Comparison of ENCODE assay signal across 16 mouse cellular contexts in the genomic region with DNA sequence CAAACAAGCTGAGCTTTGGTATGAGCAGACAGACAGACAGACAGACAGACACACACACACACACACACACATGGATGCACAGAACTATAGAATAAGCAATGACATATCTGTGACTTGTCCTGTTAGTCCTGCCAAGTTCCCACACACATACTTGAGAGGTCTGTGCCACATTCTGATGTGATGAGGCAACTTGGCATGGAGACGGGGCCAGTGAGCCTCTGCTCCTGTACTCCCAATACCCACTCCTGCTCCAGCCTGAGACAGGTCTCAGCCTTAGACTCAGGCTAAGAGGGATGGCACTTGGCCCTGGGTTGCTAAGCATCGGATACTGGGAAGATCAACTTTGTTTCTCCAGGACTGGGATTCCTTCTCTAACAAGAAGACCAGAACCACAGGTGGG. TPM values are rescaled to one million over a fixed set of nuclear protein-coding genes. Genes with fewer than 3 reads are reported as not detected.
A peak's percentile ranks its signal among the peaks of the same experiment; 100 is the strongest.
DNase-seq lines count a peak whose midpoint lies in the region; ATAC-seq and TF ChIP-seq lines count a peak whose summit lies in the region.
"Had no signal": no experiment of that assay in that cellular context is flagged by ENCODE, and none has a peak within 500 bp of the region (broad histone marks: within the 10 kb centered on the region; RNA-seq: fewer than 3 reads in every experiment).

No protein-coding gene starts in this region.

- H3K36me3 ChIP-seq in liver, embryonic 12.5 days, result peaks cover 9% of the 10 kb centered on the region
- no peaks in the 10 kb centered on the region; the same call in 1 of the 2 replicates for H3K36me3 ChIP-seq in liver, embryonic 11.5 days (ENCODE audit: control insufficient read depth, insufficient read depth, low read length)

- ATAC-seq in liver, embryonic 12.5 days, result no peak
- no peak for ATAC-seq in liver, embryonic 11.5 days (replicated peaks; ENCODE audit: low FRiP score)

- no peak overlapping the region for H3K4me2 ChIP-seq in liver, embryonic 12.5 days
- H3K4me2 ChIP-seq in liver, embryonic 11.5 days, result no peak overlapping the region
- H3K4me2 ChIP-seq: embryonic facial prominence, embryonic 13.5 days; limb, embryonic 12.5 days; neural tube, embryonic 15.5 days had no signal

- no peaks in the 10 kb centered on the region for H3K27me3 ChIP-seq in liver, embryonic 12.5 days (replicated peaks)
- no peaks in the 10 kb centered on the region for H3K27me3 ChIP-seq in liver, embryonic 11.5 days (replicated peaks; ENCODE audit: control insufficient read depth, insufficient read depth, low read length)
- H3K27me3 ChIP-seq: embryonic facial prominence, embryonic 13.5 days; limb, embryonic 12.5 days; neural tube, embryonic 15.5 days had no signal

- intact Hi-C loops in gastrocnemius, adult 2 months (cut with DNase I), result no loop called here
- intact Hi-C loops in gastrocnemius, postnatal 36 days (cut with DNase I), result no loop called here

- DNase-seq in gastrocnemius, adult 2 months, result no peak
- DNase-seq in gastrocnemius, postnatal 36 days, result no peak
- DNase-seq in liver, embryonic 11.5 days (ENCODE audit: low spot score), result no peak
- DNase-seq in brain, embryonic 14.5 days (ENCODE audit: low read depth), result peak; percentile 56
- peak; percentile 19 for DNase-seq in lung, postnatal 14 days
- no peak for DNase-seq in cerebellum, adult 8-10 months
- no peak for DNase-seq in cerebellum, postnatal 14 days
- DNase-seq: cerebellum, postnatal 25 days; kidney, adult 18-20 months; right cerebral cortex, postnatal 25 days; thymus, postnatal 36 days had no signal

- TF ChIP-seq POLR2A in brain, embryonic 14.5 days (IDR thresholded peaks at IDR 0.05; ENCODE audit: borderline replicate concordance, extremely low read depth, insufficient read depth, insufficient read length, poor library complexity, severe bottlenecking), result no peak

- H3K27ac ChIP-seq in gastrocnemius, adult 2 months, result 0 out of 2 replicates have a peak overlapping the region, but pooled peaks have one; percentile 5
- H3K27ac ChIP-seq in liver, embryonic 12.5 days, result 0 out of 2 replicates have a peak overlapping the region, but pooled peaks have one; percentile 5
- no peak overlapping the region for H3K27ac ChIP-seq in liver, embryonic 11.5 days (ENCODE audit: low read depth, low read length)
- H3K27ac ChIP-seq: heart, adult 2 months; neural tube, embryonic 15.5 days had no signal

- 73% methylated on average over 2 of the region's 2 CpGs for WGBS in liver, embryonic 12.5 days (ENCODE audit: insufficient replicate concordance)
- 71% methylated on average over 2 of the region's 2 CpGs for WGBS in liver, embryonic 11.5 days

- peaks cover 7% of the 10 kb centered on the region; the same call in 1 of the 2 replicates for H3K4me1 ChIP-seq in liver, embryonic 12.5 days
- 0 out of 2 replicates have a peak, but pooled peaks cover 5% of the 10 kb centered on the region for H3K4me1 ChIP-seq in liver, embryonic 11.5 days (replicated peaks; ENCODE audit: control insufficient read depth, insufficient read depth, low read length)

- no peak overlapping the region for H3K4me3 ChIP-seq in gastrocnemius, adult 2 months
- no peak overlapping the region for H3K4me3 ChIP-seq in liver, embryonic 12.5 days
- H3K4me3 ChIP-seq in liver, embryonic 11.5 days (ENCODE audit: low read depth, low read length), result no peak overlapping the region
- H3K4me3 ChIP-seq: embryonic facial prominence, embryonic 13.5 days; heart, adult 2 months; limb, embryonic 12.5 days; neural tube, embryonic 15.5 days had no signal

- H3K9me3 ChIP-seq in liver, embryonic 12.5 days (replicated peaks), result no peaks in the 10 kb centered on the region
- no peaks in the 10 kb centered on the region for H3K9me3 ChIP-seq in liver, embryonic 11.5 days (ENCODE audit: control insufficient read depth, low read length)
- H3K9me3 ChIP-seq: neural tube, embryonic 15.5 days had no signal

- H3K9ac ChIP-seq in liver, embryonic 12.5 days, result no peak overlapping the region
- no peak overlapping the region for H3K9ac ChIP-seq in liver, embryonic 11.5 days (ENCODE audit: low read depth, low read length)
- H3K9ac ChIP-seq: embryonic facial prominence, embryonic 13.5 days; limb, embryonic 12.5 days; neural tube, embryonic 15.5 days had no signal

- no peak for TF ChIP-seq CTCF in gastrocnemius, adult 2 months (IDR thresholded peaks at IDR 0.05)
- no peak for TF ChIP-seq CTCF in brain, embryonic 14.5 days (IDR thresholded peaks at IDR 0.05; ENCODE audit: borderline replicate concordance, extremely low read depth, insufficient read depth, insufficient read length)

RNA-seq across cellular contexts. Expression of a gene that starts 30.3 kb away (rescaled TPM):
- under 1 TPM; 0.05 to 0.06 TPM for total RNA-seq in gastrocnemius, adult 2 months (2021)
- under 1 TPM; 0.10 to 0.22 TPM for total RNA-seq in gastrocnemius, postnatal 36 days (2021)
- polyA plus RNA-seq in liver, embryonic 12.5 days (2016; fragmentation: Nextera tagmentation; extraction: Ambion mirVana), result 0.06 and 0.10 TPM in 2 replicates
- polyA plus RNA-seq in liver, embryonic 11.5 days (2014; fragmentation: Nextera tagmentation; extraction: Ambion mirVana), result 0.09 and 0.11 TPM in 2 replicates
- 0.10 and 0.19 TPM in 2 replicates for polyA plus RNA-seq in brain, embryonic 14.5 days (2012; rRNA removed)

Comparison
In these comparisons a context has a peak if more than half of its experiments do, and no peak if none do; other contexts are left out.
1. DNase-seq: peak in brain, embryonic 14.5 days (single experiment) and lung, postnatal 14 days (single experiment); none in gastrocnemius, adult 2 months (single experiment), gastrocnemius, postnatal 36 days (0 of 2), liver, embryonic 11.5 days (single experiment), cerebellum, adult 8-10 months (single experiment) and cerebellum, postnatal 14 days (0 of 2).